Mouse (Mus musculus) stomach, postnatal 0 days (tissue): ENCODE measurements around the gene Gm4756.

Experiments used
- CTCF ChIP-seq: IDR thresholded peaks from 2 replicates; pipeline ENCODE4 v1.5.1; 2016; ENCODE audit warnings: antibody characterized with exemption, low read depth, mild to moderate bottlenecking, moderate library complexity
- EP300 ChIP-seq: optimal IDR thresholded peaks from 2 replicates; pipeline ENCODE3; 2016; ENCODE audit warnings: antibody characterized with exemption

- TF ChIP-seq EP300 = no peak
- TF ChIP-seq CTCF = no peak
Measured at GRCm38 (mm10) chr12:72583099-72583498, 66.4 kb downstream of the Gm4756 start.
